Mouse (Mus musculus) small intestine, adult 2 months (tissue): ENCODE results near the gene Gnat3. TPM values are rescaled to one million over a fixed set of nuclear protein-coding genes. Genes with fewer than 3 reads are reported as not detected.
"Not testable (repeated sequence)": the region's sequence is repeated elsewhere in the genome, so short reads cannot be mapped to it uniquely, and the experiment has no call there.

Experiments
- H3K27ac ChIP-seq: fragments of 200-500 bp; 2 replicates; pipeline ENCODE4 v1.5.1; 2012; ENCODE audit warnings: low read depth, low read length, control low read depth, inconsistent platforms; ENCODE audit not compliant: insufficient read depth
- H3K27me3 ChIP-seq: fragments of 200-500 bp; 2 replicates; pipeline ENCODE4 v1.6.1; 2012; ENCODE audit warnings: mild to moderate bottlenecking, moderate library complexity, low read length, inconsistent platforms; ENCODE audit not compliant: control insufficient read depth, insufficient read depth
- H3K36me3 ChIP-seq: fragments of 200-500 bp; 2 replicates; pipeline ENCODE4 v1.6.1; 2012; ENCODE audit warnings: mild to moderate bottlenecking, low read length, control low read depth, inconsistent platforms; ENCODE audit not compliant: control insufficient read depth, insufficient read depth
- H3K4me1 ChIP-seq: fragments of 200-500 bp; 2 replicates; pipeline ENCODE4 v1.6.1; 2012; ENCODE audit warnings: low read length, inconsistent platforms, mixed read lengths; ENCODE audit not compliant: control insufficient read depth, insufficient read depth, insufficient read length
- H3K4me3 ChIP-seq: fragments of 200-500 bp; 2 replicates; pipeline ENCODE4 v1.5.1; 2012; ENCODE audit warnings: low read depth, mild to moderate bottlenecking, control low read depth, inconsistent platforms, low read length, moderate library complexity
- CTCF ChIP-seq: fragments of 200-500 bp; IDR thresholded peaks from 2 replicates; pipeline ENCODE4 v1.5.1; 2012; ENCODE audit warnings: low read depth, mild to moderate bottlenecking, control low read depth, inconsistent platforms, low read length, moderate library complexity, mixed read lengths; ENCODE audit not compliant: insufficient replicate concordance, insufficient read length; ENCODE audit errors: extremely low read depth
- POLR2A ChIP-seq: fragments of 200-500 bp; IDR thresholded peaks from 2 replicates; pipeline ENCODE4 v1.6.1; 2012; ENCODE audit warnings: low read depth, mild to moderate bottlenecking, control low read depth, inconsistent platforms, low read length, moderate library complexity
- whole genome bisulfite sequencing: fragments of 180-500 bp; shearing (Covaris S2); methylation state at CpG from one replicate; pipeline ENCODE4 v1.1.7; 2018; 5-methylcytosine and 5-hydroxymethylcytosine counted together
- polyA plus RNA-seq: library from polyadenylated mRNA; depleted of rRNA; stranded (reverse); fragments of >200 nt; gene quantifications from 2 replicates; pipeline ENCODE4 v1.2.3, GENCODE M21; 2012; rRNA removed

The Gnat3 gene
- polyA plus RNA-seq: not detected in 2 replicates

GRCm38 (mm10) chr5:17962249-17962648, at the start of gene Gnat3:
Gene Gnat3, plus strand, starts transcription at chr5:17962549.
- Histone ChIP-seq H3K27me3 (no peaks in the 10 kb centered on the region), H3K27ac (no peak within 1 kb of the TSS), H3K4me1 (no peaks in the 10 kb centered on the region), H3K36me3 (no peaks in the 10 kb centered on the region), H3K4me3 (no peak within 1 kb of the TSS)
- TF ChIP-seq POLR2A (no peak), CTCF (no peak)
- WGBS: 91% methylated on average over 5 of the region's 5 CpGs

GRCm38 (mm10) chr5:17918966-17919365, 43.4 kb upstream of the Gnat3 start:
- Histone ChIP-seq H3K36me3 (no peaks in the 10 kb centered on the region), H3K27ac (no peak overlapping the region), H3K4me3 (no peak overlapping the region), H3K4me1 (no peaks in the 10 kb centered on the region), H3K27me3 (no peaks in the 10 kb centered on the region)
- 64% methylated on average over 5 of the region's 5 CpGs for WGBS
- no peak for TF ChIP-seq CTCF
- no peak for TF ChIP-seq POLR2A

- 87% methylated on average over 3 of the region's 3 CpGs for WGBS
- no peak overlapping the region for H3K27ac ChIP-seq
Observed at GRCm38 (mm10) chr5:17923648-17924047, 38.7 kb upstream of the Gnat3 start.

GRCm38 (mm10) chr5:17924085-17924518, 38.2 kb upstream of the Gnat3 start:
- H3K4me3 ChIP-seq: no peak overlapping the region
- WGBS: 32% methylated on average over 2 of the region's 2 CpGs
- no peaks in the 10 kb centered on the region for H3K4me1 ChIP-seq
- no peaks in the 10 kb centered on the region for H3K27me3 ChIP-seq
- no peak overlapping the region for H3K27ac ChIP-seq
- no peaks in the 10 kb centered on the region for H3K36me3 ChIP-seq
- no peak for TF ChIP-seq POLR2A
- no peak for TF ChIP-seq CTCF

More at GRCm38 (mm10) chr5:17923648-17924047, 38.7 kb upstream of the Gnat3 start:
- Histone ChIP-seq H3K36me3 (no peaks in the 10 kb centered on the region), H3K4me3 (no peak overlapping the region), H3K4me1 (no peaks in the 10 kb centered on the region), H3K27me3 (no peaks in the 10 kb centered on the region)
- TF ChIP-seq POLR2A (no peak), CTCF (no peak)

GRCm38 (mm10) chr5:17928471-17928870, 33.9 kb upstream of the Gnat3 start:
- no peak for TF ChIP-seq POLR2A
- no peak for TF ChIP-seq CTCF
- no peaks in the 10 kb centered on the region for H3K4me1 ChIP-seq
- no peaks in the 10 kb centered on the region for H3K36me3 ChIP-seq
- WGBS: 34% methylated on average over 4 of the region's 4 CpGs
- no peak overlapping the region for H3K4me3 ChIP-seq
- H3K27ac ChIP-seq: no peak overlapping the region
- H3K27me3 ChIP-seq: no peaks in the 10 kb centered on the region

- no peaks in the 10 kb centered on the region for H3K4me1 ChIP-seq
- H3K36me3 ChIP-seq: no peaks in the 10 kb centered on the region
- TF ChIP-seq POLR2A (no peak), CTCF (no peak)
- no peaks in the 10 kb centered on the region for H3K27me3 ChIP-seq
- no peak overlapping the region for H3K27ac ChIP-seq
- 49% methylated on average over 7 of the region's 7 CpGs for WGBS
- H3K4me3 ChIP-seq: no peak overlapping the region
Observed at GRCm38 (mm10) chr5:17929006-17929567, 33.3 kb upstream of the Gnat3 start.

- H3K27me3 ChIP-seq, H3K4me1 ChIP-seq, H3K4me3 ChIP-seq, H3K27ac ChIP-seq, H3K36me3 ChIP-seq: not testable (repeated sequence)
- 96% methylated on average over 2 of the region's 2 CpGs for WGBS
Observed at GRCm38 (mm10) chr5:17931588-17931987, 30.8 kb upstream of the Gnat3 start.

GRCm38 (mm10) chr5:17934501-17934900, 27.8 kb upstream of the Gnat3 start:
- Histone ChIP-seq H3K27me3 (no peaks in the 10 kb centered on the region), H3K4me3 (no peak overlapping the region), H3K36me3 (no peaks in the 10 kb centered on the region), H3K27ac (no peak overlapping the region), H3K4me1 (no peaks in the 10 kb centered on the region)
- WGBS: 90% methylated on average over 1 of the region's 1 CpGs
- no peak for TF ChIP-seq CTCF
- no peak for TF ChIP-seq POLR2A
